Mouse (Mus musculus) embryo, embryonic 9.5 days (tissue): ENCODE results near the gene Tpgs1.
A peak's percentile ranks its signal among the peaks of the same experiment; 100 is the strongest.

ENCODE experiments used
- DNase-seq: peaks from one replicate; pipeline ENCODE4 v3.0.0-alpha.2; 2017; ENCODE audit errors: extremely low spot score

Gene Tpgs1

GRCm38 (mm10) chr10:79668076-79668475, 1.1 kb upstream of the Tpgs1 start:
- no peak for DNase-seq

- peak; percentile 87 for DNase-seq
Measured at GRCm38 (mm10) chr10:79669576-79670057, 448 bp downstream of the Tpgs1 start.

- no peak for DNase-seq
Measured at GRCm38 (mm10) chr10:79670071-79670888, 1.1 kb downstream of the Tpgs1 start.

GRCm38 (mm10) chr10:79671396-79672087, 2.4 kb downstream of the Tpgs1 start:
- DNase-seq, result no peak

- DNase-seq, result no peak
Measured at GRCm38 (mm10) chr10:79672088-79672455, 2.9 kb downstream of the Tpgs1 start.

GRCm38 (mm10) chr10:79673054-79673453, 3.9 kb downstream of the Tpgs1 start:
- DNase-seq, result no peak

GRCm38 (mm10) chr10:79675346-79676035, 6.3 kb downstream of the Tpgs1 start:
- no peak for DNase-seq

- DNase-seq, result no peak
Measured at GRCm38 (mm10) chr10:79680606-79681495, 11.7 kb downstream of the Tpgs1 start.

GRCm38 (mm10) chr10:79681591-79682245, 12.5 kb downstream of the Tpgs1 start, which contains the start of gene Cdc34:
TSS of gene Cdc34 (plus strand) at chr10:79682195.
- peak; percentile 99 for DNase-seq

GRCm38 (mm10) chr10:79682551-79682915, 13.4 kb downstream of the Tpgs1 start:
- peak; percentile 56 for DNase-seq

GRCm38 (mm10) chr10:79682916-79683582, 13.9 kb downstream of the Tpgs1 start:
- DNase-seq, result peak; percentile 64

- no peak for DNase-seq
Measured at GRCm38 (mm10) chr10:79683726-79684640, 14.8 kb downstream of the Tpgs1 start.

GRCm38 (mm10) chr10:79684770-79685600, 15.8 kb downstream of the Tpgs1 start:
- no peak for DNase-seq

GRCm38 (mm10) chr10:79686219-79686618, 17.1 kb downstream of the Tpgs1 start:
- DNase-seq, result no peak

GRCm38 (mm10) chr10:79686691-79687090, 17.5 kb downstream of the Tpgs1 start:
- DNase-seq, result no peak

- no peak for DNase-seq
Measured at GRCm38 (mm10) chr10:79687513-79687912, 18.3 kb downstream of the Tpgs1 start.

GRCm38 (mm10) chr10:79688720-79689119, 19.6 kb downstream of the Tpgs1 start, which contains the start of gene Gzmm:
TSS of gene Gzmm (plus strand) at chr10:79689020.
- DNase-seq, result no peak

- DNase-seq, result no peak
Measured at GRCm38 (mm10) chr10:79689178-79689577, 20.0 kb downstream of the Tpgs1 start.
